Mouse (Mus musculus): ENCODE measurements around the gene Vapb.
"Not testable (repeated sequence)": the region's sequence is repeated elsewhere in the genome, so short reads cannot be mapped to it uniquely, and the experiment has no call there.

Gene Vapb

GRCm38 (mm10) chr2:173737222-173737989, at the start of gene Vapb:
Gene Vapb (plus strand): TSS chr2:173737511.
- DNase-seq (ENCODE audit: low spot score), result peak; percentile 98

DNA sequence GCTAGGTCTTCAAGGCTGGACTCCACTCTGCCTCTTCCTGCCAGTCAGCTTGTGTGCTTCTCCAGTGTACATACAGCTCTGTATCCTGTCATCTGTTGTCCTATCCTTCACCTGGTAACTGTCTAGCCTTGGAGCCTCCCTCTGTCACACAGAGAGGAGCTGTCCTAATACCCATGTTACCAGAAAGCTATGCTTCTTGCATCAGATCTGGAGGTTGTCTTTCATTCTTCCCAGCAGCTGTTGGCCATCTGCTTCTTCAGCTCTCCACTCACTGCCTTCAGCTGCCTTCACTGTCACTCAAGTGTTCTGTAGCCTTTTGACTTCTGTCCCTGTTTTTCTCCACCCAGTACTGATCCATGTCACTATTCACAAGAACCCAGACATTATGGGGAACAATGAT, 47.5 kb upstream of the Vapb start:
- no peak for DNase-seq (ENCODE audit: low spot score)

DNA sequence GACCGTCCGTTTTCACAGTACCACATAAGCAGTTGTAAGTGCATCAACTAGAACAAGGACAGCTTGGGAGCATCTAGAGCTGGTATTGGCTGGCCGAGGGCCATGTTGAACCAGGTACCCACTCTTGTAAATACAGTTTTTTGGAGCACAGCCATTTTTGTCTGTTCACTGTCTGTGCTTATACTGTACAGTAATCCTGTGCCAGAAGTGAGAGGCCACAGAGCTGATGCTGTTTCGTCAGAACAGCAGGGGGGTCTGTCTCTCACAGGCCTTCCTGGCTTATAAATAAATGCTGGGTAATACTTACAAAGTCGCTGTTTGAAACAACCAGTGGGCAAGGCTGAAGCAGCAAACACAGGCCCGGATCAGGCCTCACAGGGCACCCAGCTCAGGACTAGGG, 45.6 kb upstream of the Vapb start:
- no peak for DNase-seq (ENCODE audit: low spot score)

- no peak for DNase-seq (ENCODE audit: low spot score)
These were observed 44.6 kb upstream of the Vapb start for GRCm38 (mm10) chr2:173692693-173693092.

DNA sequence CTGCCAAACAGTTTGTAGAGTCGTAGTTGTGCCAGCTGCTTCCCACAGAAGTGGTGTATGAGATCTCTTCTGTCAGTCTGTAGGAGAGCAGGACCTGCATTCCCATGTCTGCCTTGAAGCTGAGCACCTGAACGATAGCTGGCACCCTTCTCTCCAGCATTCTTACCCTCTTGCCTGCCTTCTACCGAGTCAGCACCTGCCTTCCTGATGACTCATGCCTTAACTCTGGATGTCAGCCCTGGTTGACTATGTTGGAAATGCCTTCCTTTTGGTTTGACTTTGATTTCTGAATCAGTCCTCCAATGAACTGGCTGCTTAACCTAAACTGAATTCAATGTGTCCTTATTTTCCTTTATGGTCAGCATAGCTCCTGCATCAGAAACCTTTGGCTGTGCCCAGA, 38.5 kb upstream of the Vapb start:
- DNase-seq (ENCODE audit: low spot score), result no peak

DNA sequence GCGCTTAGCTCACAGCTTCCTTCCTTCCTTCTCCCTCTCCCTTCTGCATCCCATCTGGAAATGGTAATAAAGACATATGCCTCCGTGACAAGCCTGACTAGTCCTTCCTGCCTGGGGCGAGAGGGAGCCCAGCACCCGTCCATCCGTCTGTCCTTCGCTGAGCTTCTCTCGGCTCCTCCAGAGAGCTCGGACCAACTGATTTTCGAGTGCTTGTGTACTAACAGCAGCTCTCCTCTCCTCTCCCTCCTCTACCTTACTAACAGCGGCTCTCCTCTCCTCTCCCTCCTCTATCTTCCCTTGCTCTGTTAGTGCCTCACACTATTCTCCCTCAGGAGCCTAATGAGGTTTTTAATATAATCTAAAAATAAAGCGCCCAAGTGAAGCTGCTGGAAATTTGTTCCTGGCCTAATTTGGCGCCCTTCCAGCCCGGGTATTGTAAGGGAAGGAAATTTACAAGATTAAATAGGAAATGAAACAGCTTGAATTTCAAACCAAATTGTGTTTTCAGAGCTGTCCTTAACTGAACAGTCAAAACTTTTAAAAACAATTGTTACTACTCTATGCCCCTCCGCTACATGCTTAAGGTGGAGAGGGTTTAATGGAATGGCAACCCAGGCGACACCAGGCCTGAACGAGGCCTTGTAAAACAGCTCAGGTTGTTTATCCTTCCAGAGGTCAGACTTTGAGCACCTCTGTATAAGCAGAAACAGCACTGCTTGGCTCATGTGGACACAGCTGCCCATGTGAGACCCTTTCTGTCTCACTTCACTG, 35.0 kb upstream of the Vapb start:
- no peak for DNase-seq (ENCODE audit: low spot score)

DNA sequence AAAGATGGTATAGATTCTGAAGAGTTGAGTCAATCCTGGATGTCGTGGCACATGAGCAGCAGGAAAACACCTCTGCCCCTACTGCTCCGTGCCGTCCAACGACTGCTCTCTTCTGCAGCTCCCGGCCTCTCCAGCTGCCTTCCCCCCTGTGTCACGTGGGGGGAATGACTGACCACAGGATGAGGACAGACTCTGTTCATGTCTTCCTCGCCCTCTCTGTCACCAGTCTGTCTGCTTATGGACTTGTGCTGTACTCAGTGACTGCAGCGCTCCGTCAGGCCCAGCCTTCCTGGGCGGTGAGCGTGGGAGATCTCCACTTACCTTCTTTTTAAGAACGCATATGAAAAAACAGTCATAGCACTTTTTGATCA, 34.5 kb upstream of the Vapb start:
- DNase-seq (ENCODE audit: low spot score), result no peak

GRCm38 (mm10) chr2:173705827-173706551, 31.3 kb upstream of the Vapb start:
- no peak for DNase-seq (ENCODE audit: low spot score)

GRCm38 (mm10) chr2:173707626-173708025, 29.7 kb upstream of the Vapb start:
- not testable (repeated sequence) for DNase-seq (ENCODE audit: low spot score)

- DNase-seq (ENCODE audit: low spot score), result no peak
These were observed 27.1 kb upstream of the Vapb start for GRCm38 (mm10) chr2:173710193-173710592.

DNA sequence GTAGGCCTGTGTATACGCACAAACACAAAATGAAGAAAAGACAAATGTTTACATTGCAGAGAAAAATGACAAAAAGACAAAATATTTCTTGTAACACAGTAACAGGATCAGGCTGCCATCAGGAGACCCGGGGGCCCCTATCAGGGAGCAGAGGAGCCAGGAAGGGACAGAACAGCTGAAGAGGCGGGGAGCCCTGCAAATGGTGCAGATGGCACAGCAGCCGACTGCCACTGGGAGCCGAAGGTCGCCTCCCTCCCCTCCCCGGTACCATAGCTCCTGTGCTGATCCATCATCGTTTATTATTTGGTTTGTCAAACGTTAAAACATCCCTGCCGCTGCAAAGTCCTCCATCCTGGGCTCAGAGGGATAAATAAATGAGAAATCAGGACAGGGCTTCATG, 24.7 kb upstream of the Vapb start:
- no peak for DNase-seq (ENCODE audit: low spot score)

- no peak for DNase-seq (ENCODE audit: low spot score)
These were observed 24.1 kb upstream of the Vapb start for GRCm38 (mm10) chr2:173713241-173713640.

DNA sequence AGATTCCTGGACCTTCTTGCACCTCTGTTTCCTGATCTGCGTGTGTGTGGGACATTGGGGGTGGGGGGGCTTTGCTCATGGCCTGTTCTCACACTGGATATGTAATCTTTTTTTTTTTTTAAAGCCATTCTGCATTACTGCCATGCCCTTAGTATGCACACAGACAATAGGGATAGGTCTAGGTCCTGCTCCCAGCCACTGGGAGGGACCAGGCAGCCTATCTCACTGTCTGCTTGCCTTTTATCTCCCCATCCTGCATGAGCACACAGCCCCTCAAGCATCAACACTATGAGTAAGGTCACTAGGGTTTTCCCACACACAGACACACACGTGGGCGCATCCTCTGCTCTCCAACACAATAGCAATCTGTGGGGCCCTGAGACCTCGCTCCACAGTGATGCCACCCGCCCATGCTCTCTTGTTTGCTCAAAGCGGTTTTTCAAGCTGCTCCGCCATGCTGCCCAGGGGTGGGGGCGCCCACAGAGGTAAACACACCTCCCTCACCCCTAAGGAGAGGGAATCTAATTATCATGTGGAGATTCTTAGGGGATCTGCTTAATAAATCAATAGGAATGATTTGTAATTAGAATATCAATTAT, 22.6 kb upstream of the Vapb start:
- DNase-seq (ENCODE audit: low spot score), result no peak

- DNase-seq (ENCODE audit: low spot score), result no peak
These were observed 20.3 kb upstream of the Vapb start for GRCm38 (mm10) chr2:173716966-173717365.

DNA sequence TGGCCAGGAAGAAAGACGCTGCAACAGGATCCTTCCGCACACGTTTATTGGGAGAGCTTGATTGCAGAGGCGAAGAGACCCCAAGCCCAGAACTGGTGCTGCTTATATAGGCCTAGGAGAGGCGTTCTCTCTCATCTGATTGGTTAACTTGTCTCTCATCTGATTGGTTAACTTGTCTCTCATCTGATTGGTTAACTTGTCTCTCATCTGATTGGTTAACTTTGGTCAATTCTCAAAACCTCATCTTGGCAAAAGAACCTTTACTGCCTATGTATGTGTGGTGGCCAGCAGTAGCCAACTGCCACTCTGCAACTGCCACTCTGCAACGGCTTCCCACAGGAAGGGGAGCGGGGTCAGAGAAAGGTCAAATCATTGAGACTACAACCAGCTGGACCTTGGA, 18.2 kb upstream of the Vapb start, which contains the start of gene 1700010B08Rik:
TSS of gene 1700010B08Rik (plus strand) at position 301 of the 400 bp plus-strand sequence.
- not testable (repeated sequence) for DNase-seq (ENCODE audit: low spot score)

DNA sequence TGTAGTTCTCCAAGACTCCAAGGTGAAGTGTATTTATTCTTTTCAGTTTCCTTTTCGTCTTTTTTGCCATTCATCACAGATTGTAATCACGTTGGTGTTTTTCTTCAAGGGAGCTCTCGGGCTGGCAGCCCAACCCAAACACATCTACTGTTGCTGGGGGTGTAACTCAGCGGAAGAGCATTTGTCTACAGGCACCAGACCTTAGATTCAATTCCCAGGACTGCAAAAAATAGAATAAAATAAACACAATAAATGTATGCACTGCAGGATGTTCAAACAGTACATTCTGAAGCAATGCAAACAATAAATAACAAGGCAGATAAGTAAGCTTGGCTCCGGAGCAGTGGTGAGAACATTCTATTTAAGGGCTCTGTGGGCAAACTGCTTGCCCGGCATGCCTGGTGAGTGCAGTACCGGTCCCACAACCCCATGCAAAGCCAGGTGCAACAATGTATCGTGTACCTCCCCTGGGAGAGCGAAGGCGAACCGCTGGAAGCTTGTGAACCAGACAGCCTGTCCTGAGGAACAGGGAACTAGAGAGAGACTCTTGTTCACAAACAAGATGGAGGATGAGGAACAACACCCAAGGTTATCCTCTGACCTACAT, 15.0 kb upstream of the Vapb start:
- no peak for DNase-seq (ENCODE audit: low spot score)

GRCm38 (mm10) chr2:173724382-173724781, 12.9 kb upstream of the Vapb start:
- DNase-seq (ENCODE audit: low spot score), result no peak

DNA sequence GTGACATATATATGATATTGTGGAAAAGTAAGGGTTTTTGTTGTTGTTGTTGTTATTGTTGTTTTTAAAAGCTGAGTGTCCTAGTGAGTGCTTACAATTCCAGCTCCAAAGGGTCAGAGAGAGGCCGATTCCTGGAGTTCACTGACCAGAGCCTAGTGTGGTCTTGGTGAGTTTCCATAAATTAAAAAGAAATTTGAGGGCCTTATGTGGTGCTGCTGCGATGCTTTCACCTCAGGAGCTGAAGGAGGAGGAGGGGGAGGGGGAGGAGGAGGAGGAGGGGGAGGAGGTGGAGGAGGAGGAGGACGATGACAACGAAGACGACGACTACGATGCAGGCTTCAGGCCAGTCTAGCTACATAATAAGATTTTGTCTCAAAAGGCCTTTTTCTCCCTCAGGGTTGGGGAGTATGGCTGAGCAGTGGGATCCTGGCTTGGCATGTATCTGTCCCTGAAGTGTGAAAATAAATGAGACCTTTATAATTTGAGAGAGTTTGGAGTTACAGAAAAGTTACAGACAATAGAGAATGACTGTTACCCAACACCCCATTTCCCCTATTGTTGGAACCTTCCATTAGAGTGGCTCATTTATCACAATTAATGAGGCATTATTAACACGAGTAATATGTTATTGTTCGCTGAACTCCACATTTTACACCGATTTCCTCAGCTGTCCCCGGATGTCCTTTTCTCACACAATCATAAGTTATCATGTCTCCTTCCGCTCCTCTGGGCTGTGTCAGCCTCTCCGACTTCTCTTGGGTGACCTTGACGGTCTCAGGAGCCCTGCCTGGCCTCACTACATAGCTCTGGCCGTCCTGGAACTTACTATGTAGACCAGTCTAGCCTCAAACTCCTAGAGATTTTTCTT, 12.1 kb upstream of the Vapb start:
- DNase-seq (ENCODE audit: low spot score), result no peak

DNA sequence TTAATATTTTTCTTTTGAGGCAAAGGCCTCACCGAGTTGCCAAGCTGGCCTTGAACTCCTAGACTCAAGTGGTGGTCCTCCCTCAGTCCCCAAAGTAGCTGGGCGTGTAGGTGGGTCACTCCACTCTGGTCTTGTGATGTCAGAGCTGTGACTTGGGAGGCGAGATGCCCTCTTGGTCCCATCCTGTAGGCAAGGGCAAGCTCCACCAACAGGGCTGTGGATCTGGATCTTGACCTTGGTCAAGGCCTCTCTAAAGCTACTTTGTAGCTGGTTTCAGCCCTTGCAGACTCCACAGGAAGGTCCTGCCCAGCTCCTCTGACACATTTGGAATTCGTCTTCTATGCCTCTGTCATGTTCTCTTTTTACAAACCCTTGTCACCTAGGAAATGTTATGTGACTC, 11.5 kb upstream of the Vapb start:
- DNase-seq (ENCODE audit: low spot score), result no peak

DNA sequence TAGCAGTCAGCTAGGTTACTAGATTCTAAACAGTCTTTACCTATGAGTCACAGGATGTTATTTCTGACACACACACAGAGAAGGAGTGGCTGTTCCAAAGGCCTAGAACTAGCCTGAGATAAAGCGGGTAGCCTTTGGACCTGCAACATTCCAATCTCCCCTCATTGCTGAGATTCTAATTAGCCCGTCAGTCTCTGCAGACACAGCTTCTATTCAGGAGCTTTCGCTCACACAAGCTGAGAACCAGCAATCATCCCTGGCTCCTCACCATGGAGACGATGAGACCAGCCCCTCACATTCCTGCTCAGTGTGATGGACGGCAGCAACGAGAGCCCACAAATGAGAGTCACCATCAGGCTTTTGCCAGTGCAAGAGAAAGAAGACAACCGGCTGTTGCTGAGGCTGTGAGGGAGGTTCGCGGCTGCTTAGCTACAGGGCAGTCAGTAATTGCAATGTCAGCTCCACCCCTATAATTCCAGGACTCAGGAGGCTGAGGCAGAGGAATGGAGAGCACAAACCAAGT, 6.8 kb upstream of the Vapb start:
- no peak for DNase-seq (ENCODE audit: low spot score)

DNA sequence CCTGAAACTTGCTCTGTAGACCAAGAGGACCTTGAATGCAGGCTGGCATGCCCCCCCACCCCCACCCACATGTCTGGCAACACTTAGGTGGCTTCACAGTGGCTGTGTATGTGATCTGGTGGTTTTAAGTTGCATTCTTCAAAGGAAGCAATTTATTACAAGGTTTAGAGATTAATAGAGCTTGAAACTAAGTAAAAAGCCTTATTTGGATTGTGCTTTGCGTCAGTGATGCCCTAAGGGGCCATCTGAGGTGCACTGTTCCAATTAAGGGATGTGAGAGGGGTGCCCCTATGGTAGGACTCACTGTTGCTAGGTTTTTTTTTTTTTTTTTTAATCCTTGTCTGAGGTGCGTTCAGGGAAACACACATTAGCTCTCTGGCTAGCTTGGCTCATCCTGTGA, 2.9 kb upstream of the Vapb start:
- no peak for DNase-seq (ENCODE audit: low spot score)

Measured in c-Kit-positive CD71-positive TER-119-positive erythroid progenitor cells, embryonic 14.5 days (primary cell).